Mouse (Mus musculus): Measurements from ENCODE around the gene Slc2a8. TPM values are rescaled to one million over a fixed set of nuclear protein-coding genes. Genes with fewer than 3 reads are reported as not detected.
A peak's percentile ranks its signal among the peaks of the same experiment; 100 is the strongest.

Gene Slc2a8
- polyA plus RNA-seq, 1 experiment from 2014 or later: 23.9 TPM

- Histone ChIP-seq H3K4me3 (replicated peaks; ENCODE audit: low read length) (no peak overlapping the region), H3K27me3 (replicated peaks; ENCODE audit: control insufficient read depth, insufficient read depth, low read length) (no peaks in the 10 kb centered on the region), H3K27ac (ENCODE audit: low read length) (no peak overlapping the region), H3K4me2 (ENCODE audit: low read length) (no peak overlapping the region), H3K9me3 (ENCODE audit: control insufficient read depth, low read length) (no peaks in the 10 kb centered on the region), H3K36me3 (ENCODE audit: control insufficient read depth, insufficient read depth) (peaks cover 5% of the 10 kb centered on the region), H3K4me1 (replicated peaks; ENCODE audit: control insufficient read depth, insufficient read depth, low read length) (no peaks in the 10 kb centered on the region), H3K9ac (replicated peaks; ENCODE audit: low read depth, low read length) (no peak overlapping the region)
- WGBS: 76% methylated on average over 15 of the region's 15 CpGs
- no peak for ATAC-seq
These were observed 54.2 kb downstream of the Slc2a8 start for GRCm38 (mm10) chr2:32927624-32928234.

- Histone ChIP-seq H3K4me2 (ENCODE audit: low read length) (no peak overlapping the region), H3K27ac (ENCODE audit: low read length) (no peak overlapping the region), H3K27me3 (replicated peaks; ENCODE audit: control insufficient read depth, insufficient read depth, low read length) (no peaks in the 10 kb centered on the region), H3K9ac (replicated peaks; ENCODE audit: low read depth, low read length) (no peak overlapping the region), H3K9me3 (ENCODE audit: control insufficient read depth, low read length) (no peaks in the 10 kb centered on the region), H3K36me3 (ENCODE audit: control insufficient read depth, insufficient read depth) (peaks cover 10% of the 10 kb centered on the region), H3K4me3 (replicated peaks; ENCODE audit: low read length) (no peak overlapping the region), H3K4me1 (replicated peaks; ENCODE audit: control insufficient read depth, insufficient read depth, low read length) (no peaks in the 10 kb centered on the region)
- WGBS: 89% methylated on average over 11 of the region's 12 CpGs
- ATAC-seq: no peak
These were observed 55.4 kb downstream of the Slc2a8 start for GRCm38 (mm10) chr2:32926330-32927075.

GRCm38 (mm10) chr2:32924306-32924844, 57.5 kb downstream of the Slc2a8 start:
- H3K4me2 ChIP-seq (ENCODE audit: low read length): no peak overlapping the region
- H3K4me1 ChIP-seq (replicated peaks; ENCODE audit: control insufficient read depth, insufficient read depth, low read length): no peaks in the 10 kb centered on the region
- H3K4me3 ChIP-seq (replicated peaks; ENCODE audit: low read length): no peak overlapping the region
- no peak overlapping the region for H3K27ac ChIP-seq (ENCODE audit: low read length)
- no peaks in the 10 kb centered on the region for H3K9me3 ChIP-seq (ENCODE audit: control insufficient read depth, low read length)
- H3K27me3 ChIP-seq (replicated peaks; ENCODE audit: control insufficient read depth, insufficient read depth, low read length): no peaks in the 10 kb centered on the region
- H3K36me3 ChIP-seq (ENCODE audit: control insufficient read depth, insufficient read depth): peaks cover 25% of the 10 kb centered on the region
- WGBS: 75% methylated on average over 10 of the region's 10 CpGs
- no peak overlapping the region for H3K9ac ChIP-seq (replicated peaks; ENCODE audit: low read depth, low read length)
- ATAC-seq: no peak

GRCm38 (mm10) chr2:32923551-32924250, 58.2 kb downstream of the Slc2a8 start:
- H3K27me3 ChIP-seq (replicated peaks; ENCODE audit: control insufficient read depth, insufficient read depth, low read length): no peaks in the 10 kb centered on the region
- 92% methylated on average over 24 of the region's 24 CpGs for WGBS
- peaks cover 30% of the 10 kb centered on the region for H3K36me3 ChIP-seq (ENCODE audit: control insufficient read depth, insufficient read depth)
- no peak overlapping the region for H3K4me2 ChIP-seq (ENCODE audit: low read length)
- no peak overlapping the region for H3K9ac ChIP-seq (replicated peaks; ENCODE audit: low read depth, low read length)
- H3K9me3 ChIP-seq (ENCODE audit: control insufficient read depth, low read length): no peaks in the 10 kb centered on the region
- no peak overlapping the region for H3K27ac ChIP-seq (ENCODE audit: low read length)
- peak; percentile 9; the same call in 1 of the 2 replicates for ATAC-seq
- H3K4me3 ChIP-seq (replicated peaks; ENCODE audit: low read length): no peak overlapping the region
- no peaks in the 10 kb centered on the region for H3K4me1 ChIP-seq (replicated peaks; ENCODE audit: control insufficient read depth, insufficient read depth, low read length)

Other genes starting within 250 kb of the Slc2a8 start
- 2.8 and 3.5 TPM in 2 replicates for gene 6330409D20Rik, start 241.1 kb downstream of the Slc2a8 start, polyA plus RNA-seq (2015; fragmentation: Nextera tagmentation; extraction: Ambion mirVana)
- 62.1 and 65.4 TPM in 2 replicates for gene Tor2a, start 224.8 kb downstream of the Slc2a8 start, polyA plus RNA-seq (2015; fragmentation: Nextera tagmentation; extraction: Ambion mirVana)
- gene Ttc16, start 206.4 kb downstream of the Slc2a8 start, polyA plus RNA-seq (2015; fragmentation: Nextera tagmentation; extraction: Ambion mirVana): 0.41 and 0.62 TPM in 2 replicates
- gene Ptrh1, start 206.3 kb downstream of the Slc2a8 start, polyA plus RNA-seq (2015; fragmentation: Nextera tagmentation; extraction: Ambion mirVana): 5.4 and 6.9 TPM in 2 replicates
- gene Cfap157, start 197.7 kb downstream of the Slc2a8 start, polyA plus RNA-seq (2015; fragmentation: Nextera tagmentation; extraction: Ambion mirVana): 0.58 and 0.66 TPM in 2 replicates
- 227 and 251 TPM in 2 replicates for gene Stxbp1, start 134.8 kb downstream of the Slc2a8 start, polyA plus RNA-seq (2015; fragmentation: Nextera tagmentation; extraction: Ambion mirVana)
- gene Fam129b, start 106.0 kb downstream of the Slc2a8 start, polyA plus RNA-seq (2015; fragmentation: Nextera tagmentation; extraction: Ambion mirVana): 36.4 and 41.1 TPM in 2 replicates
- 101 and 105 TPM in 2 replicates for gene Rpl12, start 20.5 kb downstream of the Slc2a8 start, polyA plus RNA-seq (2015; fragmentation: Nextera tagmentation; extraction: Ambion mirVana)
- 18.1 and 21.9 TPM in 2 replicates for gene Lrsam1, start 20.5 kb downstream of the Slc2a8 start, polyA plus RNA-seq (2015; fragmentation: Nextera tagmentation; extraction: Ambion mirVana)
- 26.2 and 34.5 TPM in 2 replicates for gene Garnl3, start 149.6 kb upstream of the Slc2a8 start, polyA plus RNA-seq (2015; fragmentation: Nextera tagmentation; extraction: Ambion mirVana)
- 12.0 and 14.3 TPM in 2 replicates for gene Angptl2, start 234.0 kb upstream of the Slc2a8 start, polyA plus RNA-seq (2015; fragmentation: Nextera tagmentation; extraction: Ambion mirVana)